Mouse (Mus musculus) lung, postnatal 0 days (tissue): ENCODE measurements around the gene Dntt. TPM values are rescaled to one million over a fixed set of nuclear protein-coding genes. Genes with fewer than 3 reads are reported as not detected.

Experiments used
- ATAC-seq: fragments of 200-750 bp; cut with Nextera tagmentation; 2 replicates; pipeline ENCODE4 v1.8.0; 2017; ENCODE audit warnings: moderate library complexity
- DNase-seq: peaks from one replicate; pipeline ENCODE4 v3.0.0-alpha.2; 2016; ENCODE audit warnings: low spot score
- H3K27ac ChIP-seq: fragments of 300-500 bp; sonication (generic); 2 replicates; pipeline ENCODE4 v1.5.1; 2014; ENCODE audit warnings: antibody characterized with exemption, mild to moderate bottlenecking, low read length, mixed read lengths
- H3K27me3 ChIP-seq: fragments of 300-500 bp; sonication (generic); replicated peaks from 2 replicates; pipeline ENCODE4 v1.6.1; 2014; ENCODE audit warnings: low read length, mixed read lengths; ENCODE audit not compliant: insufficient read depth
- H3K36me3 ChIP-seq: fragments of 300-500 bp; sonication (generic); 2 replicates; pipeline ENCODE4 v1.6.1; 2014; ENCODE audit warnings: low read length, mixed read lengths; ENCODE audit not compliant: insufficient read depth
- H3K4me1 ChIP-seq: fragments of 300-500 bp; sonication (generic); 2 replicates; pipeline ENCODE4 v1.6.1; 2014; ENCODE audit warnings: antibody characterized with exemption, low read depth, low read length, mixed read lengths; ENCODE audit not compliant: insufficient read depth
- H3K4me2 ChIP-seq: fragments of 300-500 bp; sonication (generic); replicated peaks from 2 replicates; pipeline ENCODE4 v1.6.1; 2014; ENCODE audit warnings: low read depth, mild to moderate bottlenecking, low read length, moderate library complexity, mixed read lengths
- H3K4me3 ChIP-seq: fragments of 300-500 bp; sonication (generic); 2 replicates; pipeline ENCODE4 v1.5.1; 2014; ENCODE audit warnings: low read depth, low read length
- H3K9ac ChIP-seq: fragments of 300-500 bp; sonication (generic); replicated peaks from 2 replicates; pipeline ENCODE4 v1.6.1; 2014; ENCODE audit warnings: low read depth, mild to moderate bottlenecking
- H3K9me3 ChIP-seq: fragments of 300-500 bp; sonication (generic); 2 replicates; pipeline ENCODE4 v1.6.1; 2016; ENCODE audit warnings: low read length, mixed read lengths
- CTCF ChIP-seq: IDR thresholded peaks from 2 replicates; pipeline ENCODE4 v1.5.1; 2016; ENCODE audit warnings: antibody characterized with exemption, mild to moderate bottlenecking
- EP300 ChIP-seq: IDR thresholded peaks from 2 replicates; pipeline ENCODE4 v1.6.1; 2016; ENCODE audit warnings: antibody characterized with exemption, mild to moderate bottlenecking, control low read depth
- WGBS: fragments of 180-500 bp; shearing (Covaris S2); extraction: QIAGEN DNeasy Blood & Tissue Kit; methylation state at CpG from one replicate; pipeline ENCODE4 v1.1.7; 2014; 5-methylcytosine and 5-hydroxymethylcytosine counted together
- polyA plus RNA-seq: library from polyadenylated mRNA; unstranded; fragments of >200 nt; fragmentation: Nextera tagmentation; extraction: Ambion mirVana; gene quantifications from 2 replicates; pipeline ENCODE4 v1.2.1, GENCODE M21; 2015

The Dntt gene
- polyA plus RNA-seq: not detected in 2 replicates

DNA sequence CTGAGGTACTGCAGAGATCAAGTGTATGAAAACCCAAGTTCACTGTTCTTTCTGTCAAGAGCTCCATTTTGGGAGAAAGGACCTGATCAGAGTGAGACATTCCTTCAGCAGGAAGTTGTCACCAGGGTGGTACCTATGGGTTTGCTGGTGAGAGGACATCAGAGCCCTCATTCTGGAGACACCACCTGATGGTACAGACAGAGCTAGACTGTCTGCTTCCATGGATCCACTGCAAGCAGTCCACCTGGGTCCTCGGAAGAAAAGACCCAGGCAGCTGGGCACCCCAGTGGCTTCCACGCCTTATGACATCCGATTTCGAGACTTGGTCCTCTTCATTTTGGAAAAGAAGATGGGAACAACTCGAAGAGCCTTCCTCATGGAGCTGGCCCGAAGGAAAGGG is at the start of gene Dntt:
Gene Dntt, plus strand, starts transcription at position 57 of the 400 bp plus-strand sequence.
- Histone ChIP-seq H3K27ac (no peak within 1 kb of the TSS), H3K9me3 (no peaks in the 10 kb centered on the region), H3K4me1 (no peaks in the 10 kb centered on the region), H3K9ac (no peak within 1 kb of the TSS), H3K4me3 (no peak within 1 kb of the TSS), H3K4me2 (no peak within 1 kb of the TSS), H3K36me3 (no peaks in the 10 kb centered on the region), H3K27me3 (no peaks in the 10 kb centered on the region)
- WGBS: 86% methylated on average over 6 of the region's 6 CpGs
- DNase-seq (no peak), ATAC-seq (no peak)
- TF ChIP-seq CTCF (no peak), EP300 (no peak)

DNA sequence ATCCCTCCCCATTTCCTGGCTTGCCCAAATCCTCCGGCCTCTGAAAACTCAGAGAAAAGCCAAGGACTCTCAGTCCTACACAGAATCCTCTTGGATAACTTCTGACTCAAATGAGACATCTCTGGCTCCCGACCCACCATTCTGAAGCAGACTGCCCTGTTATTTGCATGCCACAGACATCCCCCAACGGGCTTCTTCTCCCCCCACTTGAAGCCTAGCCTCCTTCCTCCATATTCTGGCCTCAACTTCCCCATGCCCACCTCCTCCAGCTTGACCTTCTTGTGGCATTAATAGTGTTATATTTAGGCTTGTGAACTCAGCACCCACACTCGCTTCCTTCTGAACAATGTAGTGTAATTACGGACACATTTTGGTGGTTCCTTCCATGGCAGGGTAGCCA is 48.4 kb upstream of the Dntt start:
- H3K27ac ChIP-seq: no peak overlapping the region
- H3K9ac ChIP-seq: no peak overlapping the region
- no peak for ATAC-seq
- no peaks in the 10 kb centered on the region for H3K27me3 ChIP-seq
- 78% methylated on average over 5 of the region's 5 CpGs for WGBS
- no peaks in the 10 kb centered on the region for H3K9me3 ChIP-seq
- no peak overlapping the region for H3K4me2 ChIP-seq
- H3K36me3 ChIP-seq: no peaks in the 10 kb centered on the region
- TF ChIP-seq EP300: no peak
- TF ChIP-seq CTCF: no peak
- H3K4me3 ChIP-seq: no peak overlapping the region
- DNase-seq: no peak
- no peaks in the 10 kb centered on the region for H3K4me1 ChIP-seq

DNA sequence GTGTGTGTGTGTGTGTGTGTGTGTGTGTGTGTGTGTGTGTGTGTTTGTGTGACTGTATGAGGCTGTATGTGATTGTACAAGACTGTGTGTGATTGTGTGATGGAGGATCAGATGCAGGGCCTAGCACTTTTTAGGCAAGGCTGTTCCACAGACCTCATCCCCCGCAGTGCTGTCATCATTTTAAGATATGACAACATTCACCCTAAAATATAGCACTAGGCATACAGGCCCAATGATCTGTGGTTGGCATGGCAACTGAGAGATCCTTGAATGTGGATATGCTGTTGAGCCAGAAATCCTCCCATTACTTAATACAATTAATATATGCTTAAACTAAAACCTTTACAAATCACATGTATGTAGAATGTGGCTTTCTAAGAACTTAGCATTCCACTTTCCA is 44.5 kb upstream of the Dntt start:
- WGBS: 81% methylated on average over 1 of the region's 1 CpGs

DNA sequence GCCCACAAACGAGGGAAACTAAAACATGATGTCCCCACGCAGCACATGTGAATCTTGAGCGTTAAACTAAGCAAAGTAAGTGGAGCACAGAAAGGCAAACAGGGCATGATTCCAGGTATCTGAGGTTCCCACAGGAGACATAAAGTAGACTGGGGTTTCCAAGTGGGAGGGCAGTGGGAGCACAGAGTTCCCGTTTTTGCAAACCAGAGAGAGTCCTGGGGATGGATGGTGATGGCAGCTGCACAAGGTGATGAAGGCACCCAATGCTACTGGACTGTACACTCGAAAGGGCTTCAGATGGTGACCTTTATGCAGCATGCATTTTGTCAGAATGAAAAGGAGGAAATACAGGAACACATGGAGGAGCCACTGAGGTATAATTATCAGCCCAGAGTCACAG is 40.2 kb upstream of the Dntt start:
- ATAC-seq: no peak
- Histone ChIP-seq H3K4me1 (no peaks in the 10 kb centered on the region), H3K4me3 (no peak overlapping the region), H3K36me3 (no peaks in the 10 kb centered on the region), H3K27me3 (no peaks in the 10 kb centered on the region), H3K9me3 (no peaks in the 10 kb centered on the region), H3K9ac (no peak overlapping the region), H3K4me2 (no peak overlapping the region), H3K27ac (no peak overlapping the region)
- DNase-seq: no peak
- 61% methylated on average over 5 of the region's 5 CpGs for WGBS
- TF ChIP-seq CTCF (no peak), EP300 (no peak)

More for the DNA sequence above, 44.5 kb upstream of the Dntt start:
- TF ChIP-seq CTCF: no peak
- no peak for TF ChIP-seq EP300
- ATAC-seq (no peak), DNase-seq (no peak)
- no peak overlapping the region for H3K4me3 ChIP-seq
- no peaks in the 10 kb centered on the region for H3K36me3 ChIP-seq
- no peak overlapping the region for H3K27ac ChIP-seq
- H3K4me1 ChIP-seq: no peaks in the 10 kb centered on the region
- H3K4me2 ChIP-seq: no peak overlapping the region
- no peaks in the 10 kb centered on the region for H3K27me3 ChIP-seq
- no peak overlapping the region for H3K9ac ChIP-seq
- H3K9me3 ChIP-seq: no peaks in the 10 kb centered on the region

DNA sequence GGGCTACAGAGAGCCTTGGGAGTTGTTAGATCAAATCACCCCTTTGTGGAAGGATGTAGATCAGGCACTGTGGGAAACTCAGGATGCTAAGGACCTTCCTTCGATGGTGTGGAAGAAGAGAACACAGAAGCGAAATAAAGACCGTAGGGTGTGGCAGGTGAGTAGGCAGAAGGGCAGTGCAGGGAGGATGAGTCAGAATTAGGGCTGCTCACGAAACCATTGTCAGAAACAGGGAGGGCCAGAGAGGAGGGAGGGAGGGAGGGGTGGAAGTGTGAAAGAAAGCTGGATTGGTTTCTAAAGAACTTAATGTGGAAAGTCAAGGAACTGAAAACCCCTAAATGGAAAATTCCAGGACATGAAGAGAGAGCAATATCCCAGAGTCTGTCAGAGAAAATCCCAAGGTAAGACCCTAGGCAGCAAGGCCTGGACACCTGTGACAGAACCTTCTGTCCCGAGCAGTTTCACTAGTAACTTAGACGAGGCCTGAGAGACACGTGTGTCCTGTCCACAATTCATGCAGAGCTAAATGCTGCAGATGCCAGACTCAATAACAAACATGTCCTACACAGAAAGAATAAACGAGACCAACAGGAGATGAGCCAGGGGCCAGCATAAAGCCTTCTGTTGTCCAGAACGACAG is 39.0 kb upstream of the Dntt start:
- Histone ChIP-seq H3K4me3 (no peak overlapping the region), H3K36me3 (no peaks in the 10 kb centered on the region), H3K9me3 (no peaks in the 10 kb centered on the region), H3K27me3 (no peaks in the 10 kb centered on the region), H3K27ac (no peak overlapping the region), H3K4me1 (no peaks in the 10 kb centered on the region), H3K4me2 (no peak overlapping the region), H3K9ac (no peak overlapping the region)
- TF ChIP-seq EP300 (no peak), CTCF (no peak)
- 80% methylated on average over 9 of the region's 9 CpGs for WGBS
- ATAC-seq: no peak
- no peak for DNase-seq

DNA sequence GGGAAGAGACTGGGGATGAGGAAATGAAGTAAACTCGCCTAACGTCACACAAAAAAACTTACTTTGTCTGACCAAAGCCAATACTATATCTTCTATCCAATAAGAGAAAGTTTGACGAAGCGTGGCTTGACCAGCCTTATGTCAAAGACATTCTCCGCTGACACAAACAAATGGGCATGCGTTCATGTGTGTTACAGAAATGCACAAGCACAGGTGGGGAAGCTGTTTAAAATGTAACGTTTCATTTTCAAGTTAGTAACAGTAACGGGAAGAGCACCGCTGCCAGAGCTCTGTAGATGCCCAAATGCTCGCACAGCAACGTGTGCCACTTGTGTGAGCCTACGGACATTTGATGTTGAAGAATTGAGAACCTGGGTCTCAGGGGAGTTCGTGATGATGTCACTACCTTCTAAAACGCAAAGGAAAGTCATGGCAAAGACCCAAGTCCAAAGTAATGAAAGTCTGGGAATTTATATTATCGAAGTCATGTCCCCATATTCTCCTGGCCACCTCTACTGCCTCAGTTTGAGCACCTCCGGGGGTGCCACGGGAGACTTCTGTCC is 38.2 kb upstream of the Dntt start:
- 87% methylated on average over 17 of the region's 17 CpGs for WGBS
- Histone ChIP-seq H3K4me3 (no peak overlapping the region), H3K4me1 (no peaks in the 10 kb centered on the region), H3K27me3 (no peaks in the 10 kb centered on the region), H3K4me2 (no peak overlapping the region), H3K36me3 (no peaks in the 10 kb centered on the region), H3K9me3 (no peaks in the 10 kb centered on the region), H3K9ac (no peak overlapping the region), H3K27ac (no peak overlapping the region)
- ATAC-seq (no peak), DNase-seq (no peak)
- TF ChIP-seq CTCF (no peak), EP300 (no peak)
